Mouse (Mus musculus): ENCODE results near the gene Klhl3.

Gene Klhl3

GRCm38 (mm10) chr13:58066496-58067389 is 46.6 kb downstream of the Klhl3 start:
- no peak for DNase-seq (ENCODE audit: low spot score)

GRCm38 (mm10) chr13:58066081-58066495 is 47.3 kb downstream of the Klhl3 start:
- DNase-seq (ENCODE audit: low spot score) = no peak

- DNase-seq (ENCODE audit: low spot score) = peak; percentile 40
These were observed 48.1 kb downstream of the Klhl3 start for GRCm38 (mm10) chr13:58065316-58065715.

GRCm38 (mm10) chr13:58057953-58058870 is 55.2 kb downstream of the Klhl3 start:
- no peak for DNase-seq (ENCODE audit: low spot score)

- DNase-seq (ENCODE audit: low spot score) = no peak
These were observed 56.8 kb downstream of the Klhl3 start for GRCm38 (mm10) chr13:58056618-58057017.

GRCm38 (mm10) chr13:58053628-58054027 is 59.8 kb downstream of the Klhl3 start:
- DNase-seq (ENCODE audit: low spot score) = no peak

- DNase-seq (ENCODE audit: low spot score) = no peak
These were observed 61.7 kb downstream of the Klhl3 start for GRCm38 (mm10) chr13:58051654-58052053.

- DNase-seq (ENCODE audit: low spot score) = no peak
These were observed 62.1 kb downstream of the Klhl3 start for GRCm38 (mm10) chr13:58051251-58051650.

GRCm38 (mm10) chr13:58049121-58049520 is 64.3 kb downstream of the Klhl3 start:
- no peak for DNase-seq (ENCODE audit: low spot score)

- no peak for DNase-seq (ENCODE audit: low spot score)
These were observed 65.3 kb downstream of the Klhl3 start for GRCm38 (mm10) chr13:58048076-58048475.

GRCm38 (mm10) chr13:58046178-58046577 is 67.2 kb downstream of the Klhl3 start:
- no peak for DNase-seq (ENCODE audit: low spot score)

GRCm38 (mm10) chr13:58045278-58045677 is 68.1 kb downstream of the Klhl3 start:
- DNase-seq (ENCODE audit: low spot score) = no peak

- no peak for DNase-seq (ENCODE audit: low spot score)
These were observed 70.1 kb downstream of the Klhl3 start for GRCm38 (mm10) chr13:58043278-58043677.

- DNase-seq (ENCODE audit: low spot score) = no peak
These were observed 73.3 kb downstream of the Klhl3 start for GRCm38 (mm10) chr13:58040112-58040511.

- no peak for DNase-seq (ENCODE audit: low spot score)
These were observed 75.9 kb downstream of the Klhl3 start for GRCm38 (mm10) chr13:58037506-58037905.

- DNase-seq (ENCODE audit: low spot score) = peak; percentile 44
These were observed 77.8 kb downstream of the Klhl3 start for GRCm38 (mm10) chr13:58035470-58036156.

- DNase-seq (ENCODE audit: low spot score) = no peak
These were observed 78.4 kb downstream of the Klhl3 start for GRCm38 (mm10) chr13:58034985-58035384.

GRCm38 (mm10) chr13:58034507-58034906 is 78.9 kb downstream of the Klhl3 start:
- no peak for DNase-seq (ENCODE audit: low spot score)

GRCm38 (mm10) chr13:58031755-58032154 is 81.6 kb downstream of the Klhl3 start:
- DNase-seq (ENCODE audit: low spot score) = peak; percentile 65

- DNase-seq (ENCODE audit: low spot score) = no peak
These were observed 86.3 kb downstream of the Klhl3 start for GRCm38 (mm10) chr13:58027115-58027514.

- peak; percentile 30 for DNase-seq (ENCODE audit: low spot score)
These were observed 87.5 kb downstream of the Klhl3 start for GRCm38 (mm10) chr13:58025701-58026414.
